Mouse (Mus musculus) heart, embryonic 10.5 days (tissue): ENCODE data around the gene Mfap4. TPM values are rescaled to one million over a fixed set of nuclear protein-coding genes. Genes with fewer than 3 reads are reported as not detected.

ENCODE experiments used
- DNase-seq: peaks from one replicate; pipeline ENCODE4 v3.0.0-alpha.2; 2017; ENCODE audit warnings: low spot score
- H3K27ac ChIP-seq: fragments of 300-500 bp; sonication (generic); 2 replicates; pipeline ENCODE4 v1.5.1; 2016; ENCODE audit warnings: mild to moderate bottlenecking
- H3K27me3 ChIP-seq: fragments of 300-500 bp; sonication (generic); 2 replicates; pipeline ENCODE4 v1.6.1; 2016; ENCODE audit warnings: mild to moderate bottlenecking; ENCODE audit not compliant: poor library complexity, insufficient read depth, severe bottlenecking
- H3K36me3 ChIP-seq: fragments of 300-500 bp; sonication (generic); 2 replicates; pipeline ENCODE4 v1.6.1; 2016; ENCODE audit warnings: mild to moderate bottlenecking, moderate library complexity
- H3K4me1 ChIP-seq: fragments of 300-500 bp; sonication (generic); 2 replicates; pipeline ENCODE4 v1.6.1; 2016; ENCODE audit warnings: mild to moderate bottlenecking
- H3K4me3 ChIP-seq: fragments of 300-500 bp; sonication (generic); 2 replicates; pipeline ENCODE4 v1.5.1; 2016; ENCODE audit warnings: mild to moderate bottlenecking, moderate library complexity
- H3K9me3 ChIP-seq: fragments of 300-500 bp; sonication (generic); 2 replicates; pipeline ENCODE4 v1.6.1; 2016; ENCODE audit warnings: mild to moderate bottlenecking, moderate library complexity
- WGBS: fragments of 180-500 bp; shearing (Covaris S2); methylation state at CpG from one replicate; pipeline ENCODE4 v1.1.7; 2016; 5-methylcytosine and 5-hydroxymethylcytosine counted together
- polyA plus RNA-seq: library from polyadenylated mRNA; unstranded; fragments of >200 nt; fragmentation: Nextera tagmentation; extraction: Ambion mirVana; gene quantifications from 2 replicates; pipeline ENCODE4 v1.2.1, GENCODE M21; 2016

Gene Mfap4
- polyA plus RNA-seq, 1 experiment from 2014 or later = 67.8 TPM

GRCm38 (mm10) chr11:61537362-61537761 is 52.1 kb downstream of the Mfap4 start:
- H3K27ac ChIP-seq = no peak overlapping the region
- H3K27me3 ChIP-seq = no peaks in the 10 kb centered on the region
- peaks cover 36% of the 10 kb centered on the region for H3K36me3 ChIP-seq
- H3K9me3 ChIP-seq = no peaks in the 10 kb centered on the region
- WGBS = 74% methylated on average over 3 of the region's 3 CpGs
- no peak overlapping the region for H3K4me3 ChIP-seq
- peaks cover 22% of the 10 kb centered on the region for H3K4me1 ChIP-seq
- DNase-seq = no peak

Other genes with a start within 250 kb of the Mfap4 start
- 26.3 and 29.1 TPM in 2 replicates for gene Aldh3a2, start 218.0 kb upstream of the Mfap4 start, polyA plus RNA-seq
- 0.20 TPM in 1 of 2 replicates, not detected in the other for gene Slc47a2, start 142.6 kb upstream of the Mfap4 start, polyA plus RNA-seq
- 11.3 and 27.9 TPM in 2 replicates for gene Slc47a1, start 107.1 kb upstream of the Mfap4 start, polyA plus RNA-seq
- gene Rnf112, start 31.3 kb upstream of the Mfap4 start, polyA plus RNA-seq = 0.10 and 0.77 TPM in 2 replicates
- 42.7 and 49.1 TPM in 2 replicates for gene Mapk7, start 9.0 kb downstream of the Mfap4 start, polyA plus RNA-seq
- 14.5 and 21.5 TPM in 2 replicates for gene B9d1, start 19.7 kb downstream of the Mfap4 start, polyA plus RNA-seq
- gene Epn2, start 94.3 kb downstream of the Mfap4 start, polyA plus RNA-seq = 22.8 and 22.9 TPM in 2 replicates
- 10.2 and 11.8 TPM in 2 replicates for gene Grap, start 167.8 kb downstream of the Mfap4 start, polyA plus RNA-seq
- 3.2 and 3.3 TPM in 2 replicates for gene Fam83g, start 198.7 kb downstream of the Mfap4 start, polyA plus RNA-seq
- 0.07 TPM in 1 of 2 replicates, not detected in the other for gene Slc5a10, start 235.4 kb downstream of the Mfap4 start, polyA plus RNA-seq